Mouse (Mus musculus): ENCODE data around the gene Rtn4rl1. TPM values are rescaled to one million over a fixed set of nuclear protein-coding genes. Genes with fewer than 3 reads are reported as not detected.
A peak's percentile ranks its signal among the peaks of the same experiment; 100 is the strongest.

Rtn4rl1 gene
- polyA plus RNA-seq, 1 experiment from 2014 or later = 16.5 TPM

GRCm38 (mm10) chr11:75263274-75263963, 69.8 kb downstream of the Rtn4rl1 start:
- 40% methylated on average over 15 of the region's 15 CpGs for WGBS
- Histone ChIP-seq H3K4me2 (no peak overlapping the region), H3K9ac (peak overlapping the region; percentile 47; the same call in 1 of the 2 replicates), H3K27me3 (no peaks in the 10 kb centered on the region), H3K4me1 (replicated peaks) (peaks cover 57% of the 10 kb centered on the region), H3K36me3 (no peaks in the 10 kb centered on the region), H3K27ac (replicated peaks) (peak overlapping the region; percentile 80), H3K4me3 (no peak overlapping the region), H3K9me3 (no peaks in the 10 kb centered on the region)
- peak; percentile 40; the same call in 1 of the 2 replicates for ATAC-seq (ENCODE audit: low read depth)

- 42% methylated on average over 6 of the region's 6 CpGs for WGBS
- ATAC-seq (ENCODE audit: low read depth) = peak; percentile 19; the same call in 1 of the 2 replicates
- no peak overlapping the region for H3K4me2 ChIP-seq
These were observed 70.4 kb downstream of the Rtn4rl1 start for GRCm38 (mm10) chr11:75263964-75264312.

GRCm38 (mm10) chr11:75264550-75264949, 71.0 kb downstream of the Rtn4rl1 start:
- H3K27ac ChIP-seq (replicated peaks) = peak overlapping the region; percentile 80; the same call in 1 of the 2 replicates
- peaks cover 53% of the 10 kb centered on the region for H3K4me1 ChIP-seq (replicated peaks)
- H3K9ac ChIP-seq = no peak overlapping the region

More at GRCm38 (mm10) chr11:75263964-75264312, 70.4 kb downstream of the Rtn4rl1 start:
- H3K9me3 ChIP-seq = no peaks in the 10 kb centered on the region
- no peaks in the 10 kb centered on the region for H3K36me3 ChIP-seq
- peak overlapping the region; percentile 80 for H3K27ac ChIP-seq (replicated peaks)
- no peaks in the 10 kb centered on the region for H3K27me3 ChIP-seq
- H3K9ac ChIP-seq = peak overlapping the region; percentile 47; the same call in 1 of the 2 replicates
- H3K4me3 ChIP-seq = no peak overlapping the region
- H3K4me1 ChIP-seq (replicated peaks) = peaks cover 57% of the 10 kb centered on the region

DNA sequence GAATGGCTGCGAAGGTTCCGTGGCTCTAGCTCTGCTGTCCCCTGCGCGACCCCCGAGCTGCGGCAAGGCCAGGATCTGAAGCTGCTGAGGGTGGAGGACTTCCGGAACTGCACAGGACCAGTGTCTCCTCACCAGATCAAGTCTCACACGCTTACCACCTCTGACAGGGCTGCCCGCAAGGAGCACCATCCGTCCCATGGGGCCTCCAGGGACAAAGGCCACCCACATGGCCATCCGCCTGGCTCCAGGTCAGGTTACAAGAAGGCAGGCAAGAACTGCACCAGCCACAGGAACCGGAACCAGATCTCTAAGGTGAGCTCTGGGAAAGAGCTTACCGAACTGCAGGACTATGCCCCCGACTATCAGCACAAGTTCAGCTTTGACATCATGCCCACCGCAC, 72.0 kb downstream of the Rtn4rl1 start:
- H3K4me2 ChIP-seq = no peak overlapping the region
- H3K4me3 ChIP-seq = no peak overlapping the region
- WGBS = 62% methylated on average over 15 of the region's 15 CpGs
- no peaks in the 10 kb centered on the region for H3K27me3 ChIP-seq
- H3K36me3 ChIP-seq = no peaks in the 10 kb centered on the region
- no peaks in the 10 kb centered on the region for H3K9me3 ChIP-seq
- H3K4me1 ChIP-seq (replicated peaks) = peaks cover 43% of the 10 kb centered on the region
- H3K9ac ChIP-seq = no peak overlapping the region
- no peak for ATAC-seq (ENCODE audit: low read depth)
- H3K27ac ChIP-seq (replicated peaks) = no peak overlapping the region

More at GRCm38 (mm10) chr11:75264550-75264949, 71.0 kb downstream of the Rtn4rl1 start:
- Histone ChIP-seq H3K36me3 (no peaks in the 10 kb centered on the region), H3K9me3 (no peaks in the 10 kb centered on the region), H3K4me3 (no peak overlapping the region), H3K4me2 (no peak overlapping the region), H3K27me3 (no peaks in the 10 kb centered on the region)
- ATAC-seq (ENCODE audit: low read depth) = no peak
- WGBS = 85% methylated on average over 6 of the region's 6 CpGs

- WGBS = 60% methylated on average over 9 of the region's 9 CpGs
- no peaks in the 10 kb centered on the region for H3K27me3 ChIP-seq
- 0 out of 2 replicates have a peak overlapping the region, but pooled peaks have one; percentile 0 for H3K9ac ChIP-seq
- peaks cover 24% of the 10 kb centered on the region for H3K4me1 ChIP-seq (replicated peaks)
- no peak for ATAC-seq (ENCODE audit: low read depth)
- H3K9me3 ChIP-seq = no peaks in the 10 kb centered on the region
- no peak overlapping the region for H3K27ac ChIP-seq (replicated peaks)
- H3K4me3 ChIP-seq = no peak overlapping the region
- no peaks in the 10 kb centered on the region for H3K36me3 ChIP-seq
- no peak overlapping the region for H3K4me2 ChIP-seq
These were observed 74.3 kb downstream of the Rtn4rl1 start for GRCm38 (mm10) chr11:75267826-75268281.

GRCm38 (mm10) chr11:75268492-75268891, 74.9 kb downstream of the Rtn4rl1 start:
- no peak overlapping the region for H3K27ac ChIP-seq (replicated peaks)
- no peak overlapping the region for H3K4me3 ChIP-seq
- H3K4me1 ChIP-seq (replicated peaks) = peaks cover 24% of the 10 kb centered on the region
- no peak overlapping the region for H3K9ac ChIP-seq
- no peak for ATAC-seq (ENCODE audit: low read depth)
- H3K36me3 ChIP-seq = no peaks in the 10 kb centered on the region
- no peak overlapping the region for H3K4me2 ChIP-seq
- no peaks in the 10 kb centered on the region for H3K27me3 ChIP-seq
- no peaks in the 10 kb centered on the region for H3K9me3 ChIP-seq
- 77% methylated on average over 5 of the region's 5 CpGs for WGBS

- no peak overlapping the region for H3K9ac ChIP-seq
- H3K27ac ChIP-seq (replicated peaks) = no peak overlapping the region
- peaks cover 21% of the 10 kb centered on the region for H3K4me1 ChIP-seq (replicated peaks)
- H3K27me3 ChIP-seq = no peaks in the 10 kb centered on the region
- WGBS = 89% methylated on average over 4 of the region's 4 CpGs
- no peak overlapping the region for H3K4me2 ChIP-seq
- ATAC-seq (ENCODE audit: low read depth) = no peak
- no peaks in the 10 kb centered on the region for H3K9me3 ChIP-seq
- H3K4me3 ChIP-seq = no peak overlapping the region
- no peaks in the 10 kb centered on the region for H3K36me3 ChIP-seq
These were observed 75.6 kb downstream of the Rtn4rl1 start for GRCm38 (mm10) chr11:75269213-75269612.

DNA sequence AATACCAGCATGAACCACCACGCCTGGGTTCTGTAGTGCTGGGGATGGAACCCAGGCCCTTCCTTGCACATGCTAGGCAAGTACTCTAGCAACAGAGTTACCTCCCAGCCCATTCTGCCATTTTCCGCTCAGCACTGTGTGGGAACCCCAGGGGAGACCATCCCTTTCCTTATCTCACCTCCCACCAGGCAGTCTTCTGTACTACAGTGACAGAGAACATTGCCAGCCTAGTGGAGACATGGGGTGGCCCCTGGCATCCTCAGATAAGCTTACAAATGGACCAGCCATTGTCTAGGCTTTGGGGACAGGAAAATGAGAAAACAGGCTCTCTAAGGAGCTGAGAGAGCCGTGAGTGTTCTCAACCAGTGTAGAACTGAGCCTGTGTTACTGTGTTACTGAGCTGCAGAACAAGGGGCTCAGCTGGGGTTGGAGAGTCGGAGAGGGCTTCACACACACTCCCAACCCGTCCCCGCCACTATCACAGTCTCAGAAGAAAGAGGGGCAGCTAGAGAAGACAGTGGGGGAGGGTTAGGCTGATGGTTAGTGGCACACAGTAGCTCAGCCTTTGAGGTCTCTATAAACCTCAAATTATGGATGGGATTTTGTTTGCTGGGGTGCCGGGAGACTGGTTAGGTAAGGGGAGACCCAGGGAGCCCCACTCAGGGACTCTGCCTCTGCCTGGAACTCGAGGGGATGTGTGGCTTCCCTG, 76.8 kb downstream of the Rtn4rl1 start:
- Histone ChIP-seq H3K36me3 (no peaks in the 10 kb centered on the region), H3K9me3 (no peaks in the 10 kb centered on the region), H3K4me3 (no peak overlapping the region), H3K4me2 (no peak overlapping the region), H3K4me1 (replicated peaks) (peaks cover 27% of the 10 kb centered on the region), H3K27me3 (no peaks in the 10 kb centered on the region), H3K27ac (replicated peaks) (no peak overlapping the region; the same call in 1 of the 2 replicates), H3K9ac (no peak overlapping the region)
- ATAC-seq (ENCODE audit: low read depth) = no peak
- 71% methylated on average over 8 of the region's 8 CpGs for WGBS

GRCm38 (mm10) chr11:75270985-75271434, 77.4 kb downstream of the Rtn4rl1 start:
- ATAC-seq (ENCODE audit: low read depth) = no peak
- no peaks in the 10 kb centered on the region for H3K9me3 ChIP-seq
- H3K27ac ChIP-seq (replicated peaks) = no peak overlapping the region
- no peaks in the 10 kb centered on the region for H3K27me3 ChIP-seq
- 66% methylated on average over 7 of the region's 7 CpGs for WGBS
- H3K4me1 ChIP-seq (replicated peaks) = peaks cover 28% of the 10 kb centered on the region
- H3K36me3 ChIP-seq = no peaks in the 10 kb centered on the region
- no peak overlapping the region for H3K4me2 ChIP-seq
- no peak overlapping the region for H3K4me3 ChIP-seq
- H3K9ac ChIP-seq = no peak overlapping the region

- peaks cover 34% of the 10 kb centered on the region for H3K4me1 ChIP-seq (replicated peaks)
- peak overlapping the region; percentile 47 for H3K9ac ChIP-seq
- peak overlapping the region; percentile 36 for H3K4me2 ChIP-seq
- no peaks in the 10 kb centered on the region for H3K9me3 ChIP-seq
- H3K27me3 ChIP-seq = no peaks in the 10 kb centered on the region
- WGBS = 6% methylated on average over 8 of the region's 8 CpGs
- ATAC-seq (ENCODE audit: low read depth) = 0 out of 2 replicates have a peak, but pooled peaks have one; percentile 45
- H3K36me3 ChIP-seq = no peaks in the 10 kb centered on the region
- H3K27ac ChIP-seq (replicated peaks) = peak overlapping the region; percentile 59
- H3K4me3 ChIP-seq = no peak overlapping the region
These were observed 79.9 kb downstream of the Rtn4rl1 start for GRCm38 (mm10) chr11:75273466-75273865.

- ATAC-seq (ENCODE audit: low read depth) = no peak
- no peak overlapping the region for H3K27ac ChIP-seq (replicated peaks)
- peaks cover 49% of the 10 kb centered on the region for H3K4me1 ChIP-seq (replicated peaks)
- no peak overlapping the region for H3K9ac ChIP-seq
- peaks cover 5% of the 10 kb centered on the region; the same call in 1 of the 2 replicates for H3K27me3 ChIP-seq
- H3K9me3 ChIP-seq = no peaks in the 10 kb centered on the region
- H3K4me2 ChIP-seq = no peak overlapping the region
- no peak overlapping the region for H3K4me3 ChIP-seq
- WGBS = 27% methylated on average over 6 of the region's 6 CpGs
- no peaks in the 10 kb centered on the region for H3K36me3 ChIP-seq
These were observed 81.5 kb downstream of the Rtn4rl1 start for GRCm38 (mm10) chr11:75275035-75275434.

DNA sequence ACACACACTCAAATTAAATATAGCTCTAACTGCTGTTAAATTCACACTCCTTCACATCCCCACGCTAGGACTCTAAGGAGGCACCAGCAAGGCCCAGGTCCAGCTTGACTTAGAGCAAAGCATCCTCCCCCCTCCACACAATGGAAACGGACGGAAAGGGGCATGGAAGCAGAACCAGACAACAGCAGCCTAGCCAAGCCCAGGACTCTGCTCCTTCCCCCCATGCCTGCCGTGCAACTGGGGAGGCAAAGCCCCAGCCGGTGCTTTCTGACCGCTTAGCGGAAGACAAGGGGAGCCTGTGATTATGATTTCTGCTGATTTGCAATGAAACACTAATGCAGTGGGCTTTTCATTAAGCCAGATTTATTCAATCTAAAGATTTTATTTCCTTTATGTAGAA, 84.5 kb downstream of the Rtn4rl1 start:
- no peak overlapping the region for H3K4me3 ChIP-seq
- ATAC-seq (ENCODE audit: low read depth) = no peak
- H3K36me3 ChIP-seq = no peaks in the 10 kb centered on the region
- H3K27me3 ChIP-seq = peaks cover 21% of the 10 kb centered on the region
- H3K9me3 ChIP-seq = no peaks in the 10 kb centered on the region
- H3K27ac ChIP-seq (replicated peaks) = no peak overlapping the region
- 55% methylated on average over 7 of the region's 7 CpGs for WGBS
- H3K4me2 ChIP-seq = no peak overlapping the region
- 0 out of 2 replicates have a peak overlapping the region, but pooled peaks have one; percentile 5 for H3K9ac ChIP-seq
- peaks cover 74% of the 10 kb centered on the region for H3K4me1 ChIP-seq (replicated peaks)

All from neural tube, embryonic 13.5 days (tissue).